ENCODE assay signal across 8 mouse cellular contexts in genomic region chr17:56583071-56583470, GRCm38 (mm10). TPM values are rescaled to one million over a fixed set of nuclear protein-coding genes. Genes with fewer than 3 reads are reported as not detected.
A peak's percentile ranks its signal among the peaks of the same experiment; 100 is the strongest.
DNase-seq lines count a peak whose midpoint lies in the region; ATAC-seq and TF ChIP-seq lines count a peak whose summit lies in the region.

No protein-coding gene starts in this region.

- ATAC-seq in forebrain, embryonic 15.5 days (replicated peaks), result no peak
- no peak for ATAC-seq in liver, postnatal 0 days
- ATAC-seq in inflammation-experienced regulatory T-cells, adult 6 months, result no peak

- H3K4me1 ChIP-seq in heart, adult 2 months (ENCODE audit: control insufficient read depth, insufficient read depth, low read length), result peaks cover 21% of the 10 kb centered on the region
- peaks cover 50% of the 10 kb centered on the region for H3K4me1 ChIP-seq in forebrain, embryonic 15.5 days
- peaks cover 32% of the 10 kb centered on the region for H3K4me1 ChIP-seq in liver, postnatal 0 days (ENCODE audit: insufficient read depth)

- no peaks in the 10 kb centered on the region for H3K27me3 ChIP-seq in heart, adult 2 months (ENCODE audit: control insufficient read depth, insufficient read depth, low read length)
- H3K27me3 ChIP-seq in forebrain, embryonic 15.5 days, result no peaks in the 10 kb centered on the region
- H3K27me3 ChIP-seq in liver, postnatal 0 days (ENCODE audit: insufficient read depth, low read length), result no peaks in the 10 kb centered on the region

- no peak for TF ChIP-seq CTCF in heart, adult 2 months (IDR thresholded peaks at IDR 0.05)
- TF ChIP-seq CTCF in liver, postnatal 0 days (IDR thresholded peaks at IDR 0.05; ENCODE audit: low read depth), result no peak

- peaks cover 16% of the 10 kb centered on the region for H3K79me2 ChIP-seq in heart, adult 2 months (replicated peaks; ENCODE audit: control insufficient read depth, insufficient read depth, low read length)

- H3K4me2 ChIP-seq in forebrain, embryonic 15.5 days (replicated peaks), result peak overlapping the region; percentile 64
- peak overlapping the region; percentile 89 for H3K4me2 ChIP-seq in liver, postnatal 0 days (ENCODE audit: low read depth, low read length)

- peaks cover 30% of the 10 kb centered on the region for H3K36me3 ChIP-seq in heart, adult 2 months (ENCODE audit: control insufficient read depth, insufficient read depth, low read length)
- H3K36me3 ChIP-seq in forebrain, embryonic 15.5 days, result peaks cover 53% of the 10 kb centered on the region
- H3K36me3 ChIP-seq in liver, postnatal 0 days (replicated peaks; ENCODE audit: insufficient read depth, low read length), result peaks cover 65% of the 10 kb centered on the region

- peak overlapping the region; percentile 17 for H3K9ac ChIP-seq in heart, adult 2 months (ENCODE audit: low read depth, low read length)
- peak overlapping the region; percentile 77 for H3K9ac ChIP-seq in forebrain, embryonic 15.5 days (replicated peaks)
- H3K9ac ChIP-seq in liver, postnatal 0 days (replicated peaks), result peak overlapping the region; percentile 97

- H3K9me3 ChIP-seq in forebrain, embryonic 15.5 days, result no peaks in the 10 kb centered on the region
- no peaks in the 10 kb centered on the region for H3K9me3 ChIP-seq in liver, postnatal 0 days (ENCODE audit: low read length)

- WGBS in heart, adult 2 months, result 61% methylated on average over 1 of the region's 1 CpGs
- WGBS in forebrain, embryonic 15.5 days, result 59% methylated on average over 1 of the region's 1 CpGs
- 59% methylated on average over 1 of the region's 1 CpGs for WGBS in liver, postnatal 0 days (ENCODE audit: insufficient replicate concordance)

- peak overlapping the region; percentile 100 for H3K4me3 ChIP-seq in heart, adult 2 months
- H3K4me3 ChIP-seq in forebrain, embryonic 15.5 days, result peak overlapping the region; percentile 98
- H3K4me3 ChIP-seq in liver, postnatal 0 days (ENCODE audit: low read depth, low read length), result peak overlapping the region; percentile 84

- intact Hi-C loops in heart, adult 2 months (cut with DNase I), result loop anchor here (5.0 kb wide), 1 partner anchor 44 kb away; the partner anchor contains the start of genes Catsperd and Lonp1

- TF ChIP-seq POLR2A in heart, adult 2 months (IDR thresholded peaks at IDR 0.05; ENCODE audit: insufficient read depth, low read depth, low read length), result no peak

- no peak for TF ChIP-seq EP300 in heart, adult 2 months (IDR thresholded peaks at IDR 0.05; ENCODE audit: insufficient read depth, low read depth, low read length)
- no peak for TF ChIP-seq EP300 in liver, postnatal 0 days (IDR thresholded peaks at IDR 0.05; ENCODE audit: low read depth)

- H3K27ac ChIP-seq in heart, adult 2 months, result peak overlapping the region; percentile 98
- no peak overlapping the region for H3K27ac ChIP-seq in forebrain, embryonic 15.5 days (replicated peaks)
- H3K27ac ChIP-seq in liver, postnatal 0 days (ENCODE audit: low read depth), result peak overlapping the region; percentile 99

- no peak for DNase-seq in heart, adult 2 months
- DNase-seq in heart, adult 11 months, result no peak
- peak; percentile 41 for DNase-seq in A20 (ENCODE audit: low read depth, low spot score)
- DNase-seq in liver, postnatal 0 days, result no peak
- no peak for DNase-seq in c-Kit-positive CD71-positive TER-119-positive erythroid progenitor cells, embryonic 14.5 days (ENCODE audit: low spot score)
- DNase-seq in adrenal gland, postnatal 14 days, result no peak

RNA-seq across cellular contexts. Expression of gene Safb2, which starts 1.3 kb away (rescaled TPM):
- 10 to 100 TPM; 36.8 to 43.1 TPM for total RNA-seq in heart, adult 2 months (2021)
- 42.5 and 47.5 TPM in 2 replicates for polyA plus RNA-seq in heart, adult 2 months (2012; rRNA removed)
- polyA plus RNA-seq in forebrain, embryonic 15.5 days (2015; fragmentation: Nextera tagmentation; extraction: Ambion mirVana), result 76.1 and 84.7 TPM in 2 replicates
- 19.7 and 23.1 TPM in 2 replicates for polyA plus RNA-seq in liver, postnatal 0 days (2015; fragmentation: Nextera tagmentation; extraction: Ambion mirVana)
- polyA plus RNA-seq in inflammation-experienced regulatory T-cells, adult 6 months (2017; shearing (Covaris generic)), result 10 to 100 TPM; 35.0 to 55.9 (median 51.8) TPM
- 112 and 141 TPM in 2 replicates for total RNA-seq in adrenal gland, postnatal 14 days (2021)

RNA-seq across cellular contexts. Expression of gene Safb, which starts 1.6 kb away (rescaled TPM):
- total RNA-seq in heart, adult 2 months (2021), result 10 to 100 TPM; 61.3 to 69.1 TPM
- polyA plus RNA-seq in heart, adult 2 months (2012; rRNA removed), result 51.0 and 57.5 TPM in 2 replicates
- 125 and 132 TPM in 2 replicates for polyA plus RNA-seq in forebrain, embryonic 15.5 days (2015; fragmentation: Nextera tagmentation; extraction: Ambion mirVana)
- 27.0 and 28.4 TPM in 2 replicates for polyA plus RNA-seq in liver, postnatal 0 days (2015; fragmentation: Nextera tagmentation; extraction: Ambion mirVana)
- polyA plus RNA-seq in inflammation-experienced regulatory T-cells, adult 6 months (2017; shearing (Covaris generic)), result 10 to 100 TPM; 36.9 to 55.3 (median 39.7) TPM
- 104 and 121 TPM in 2 replicates for total RNA-seq in adrenal gland, postnatal 14 days (2021)

RNA-seq across cellular contexts. Expression of gene 2410015M20Rik, which starts 26.5 kb away (rescaled TPM):
- 100 to 1,000 TPM; 291 to 329 TPM for total RNA-seq in heart, adult 2 months (2021)
- 320 and 381 TPM in 2 replicates for polyA plus RNA-seq in heart, adult 2 months (2012; rRNA removed)
- 194 and 210 TPM in 2 replicates for polyA plus RNA-seq in forebrain, embryonic 15.5 days (2015; fragmentation: Nextera tagmentation; extraction: Ambion mirVana)
- polyA plus RNA-seq in liver, postnatal 0 days (2015; fragmentation: Nextera tagmentation; extraction: Ambion mirVana), result 259 and 260 TPM in 2 replicates
- 100 to 1,000 TPM; 203 to 308 (median 286) TPM for polyA plus RNA-seq in inflammation-experienced regulatory T-cells, adult 6 months (2017; shearing (Covaris generic))
- total RNA-seq in adrenal gland, postnatal 14 days (2021), result 450 and 452 TPM in 2 replicates

RNA-seq across cellular contexts. Expression of gene Gm20219, which starts 28.9 kb away (rescaled TPM):
- total RNA-seq in heart, adult 2 months (2021), result under 1 TPM; 0.34 to 0.39 TPM
- 1.00 and 1.7 TPM in 2 replicates for polyA plus RNA-seq in heart, adult 2 months (2012; rRNA removed)
- 1.5 TPM in 2 replicates for polyA plus RNA-seq in forebrain, embryonic 15.5 days (2015; fragmentation: Nextera tagmentation; extraction: Ambion mirVana)
- 0.08 TPM in 2 replicates for polyA plus RNA-seq in liver, postnatal 0 days (2015; fragmentation: Nextera tagmentation; extraction: Ambion mirVana)
- polyA plus RNA-seq in inflammation-experienced regulatory T-cells, adult 6 months (2017; shearing (Covaris generic)), result 1 to 10 TPM in 2 of 3 experiments, under 1 TPM in 1; 0.67 to 4.4 (median 3.5) TPM
- total RNA-seq in adrenal gland, postnatal 14 days (2021), result 0.70 and 1.3 TPM in 2 replicates

RNA-seq across cellular contexts. Expression of gene Rpl36, which starts 30.1 kb away (rescaled TPM):
- total RNA-seq in heart, adult 2 months (2021), result 100 to 1,000 TPM; 671 to 795 TPM
- polyA plus RNA-seq in heart, adult 2 months (2012; rRNA removed), result 801 and 1,357 TPM in 2 replicates
- polyA plus RNA-seq in forebrain, embryonic 15.5 days (2015; fragmentation: Nextera tagmentation; extraction: Ambion mirVana), result 1,126 and 1,235 TPM in 2 replicates
- 1,436 and 1,479 TPM in 2 replicates for polyA plus RNA-seq in liver, postnatal 0 days (2015; fragmentation: Nextera tagmentation; extraction: Ambion mirVana)
- polyA plus RNA-seq in inflammation-experienced regulatory T-cells, adult 6 months (2017; shearing (Covaris generic)), result 1,000 to 10,000 TPM; 2,478 to 5,003 (median 4,913) TPM
- total RNA-seq in adrenal gland, postnatal 14 days (2021), result 845 and 964 TPM in 2 replicates

Comparison
In these comparisons a context has a peak if more than half of its experiments do, and no peak if none do; other contexts are left out.
1. H3K9ac ChIP-seq: peak in every context shown above with its lines; median percentile 97 in liver, postnatal 0 days; 77 in forebrain, embryonic 15.5 days; 17 in heart, adult 2 months.